Mouse (Mus musculus): ENCODE data around the gene Megf6. TPM values are rescaled to one million over a fixed set of nuclear protein-coding genes. Genes with fewer than 3 reads are reported as not detected.

Gene Megf6
- 7.1 and 7.2 TPM in 2 replicates for polyA plus RNA-seq (2015; fragmentation: Nextera tagmentation; extraction: Ambion mirVana)

GRCm38 (mm10) chr4:154170506-154171150, at the start of gene Megf6:
TSS of gene Megf6 (plus strand) at chr4:154170730.

GRCm38 (mm10) chr4:154140182-154140212, 30.5 kb upstream of the Megf6 start, which contains the start of gene Trp73:
TSS of gene Trp73 (minus strand) at chr4:154140208.

GRCm38 (mm10) chr4:154142211-154143040, 28.1 kb upstream of the Megf6 start, which contains the start of gene Wrap73:
TSS of gene Wrap73 (plus strand) at chr4:154142372.

GRCm38 (mm10) chr4:154160538-154161390, 9.8 kb upstream of the Megf6 start, which contains the start of gene Tprgl:
TSS of gene Tprgl (minus strand) at chr4:154160666.

GRCm38 (mm10) chr4:154301466-154301881, 130.9 kb downstream of the Megf6 start, which contains the start of gene Arhgef16:
TSS of gene Arhgef16 (minus strand) at chr4:154301676.

Other genes with a start within 250 kb of the Megf6 start
- 48.7 and 56.2 TPM in 2 replicates for gene A430005L14Rik, start 213.5 kb upstream of the Megf6 start, polyA plus RNA-seq (2015; fragmentation: Nextera tagmentation; extraction: Ambion mirVana)
- 10.0 and 10.5 TPM in 2 replicates for gene Dffb, start 195.6 kb upstream of the Megf6 start, polyA plus RNA-seq (2015; fragmentation: Nextera tagmentation; extraction: Ambion mirVana)
- gene Cep104, start 195.5 kb upstream of the Megf6 start, polyA plus RNA-seq (2015; fragmentation: Nextera tagmentation; extraction: Ambion mirVana) = 10.7 and 13.1 TPM in 2 replicates
- 20.9 and 25.1 TPM in 2 replicates for gene Lrrc47, start 159.0 kb upstream of the Megf6 start, polyA plus RNA-seq (2015; fragmentation: Nextera tagmentation; extraction: Ambion mirVana)
- 23.3 and 26.0 TPM in 2 replicates for gene Smim1, start 144.5 kb upstream of the Megf6 start, polyA plus RNA-seq (2015; fragmentation: Nextera tagmentation; extraction: Ambion mirVana)
- not detected in 2 replicates for gene Ccdc27, start 128.1 kb upstream of the Megf6 start, polyA plus RNA-seq (2015; fragmentation: Nextera tagmentation; extraction: Ambion mirVana)
- 0.14 and 0.18 TPM in 2 replicates for gene Trp73, start 30.5 kb upstream of the Megf6 start, polyA plus RNA-seq (2015; fragmentation: Nextera tagmentation; extraction: Ambion mirVana)
- 27.7 and 31.4 TPM in 2 replicates for gene Wrap73, start 28.4 kb upstream of the Megf6 start, polyA plus RNA-seq (2015; fragmentation: Nextera tagmentation; extraction: Ambion mirVana)
- gene Tprgl, start 10.1 kb upstream of the Megf6 start, polyA plus RNA-seq (2015; fragmentation: Nextera tagmentation; extraction: Ambion mirVana) = 241 and 247 TPM in 2 replicates
- gene Arhgef16, start 130.9 kb downstream of the Megf6 start, polyA plus RNA-seq (2015; fragmentation: Nextera tagmentation; extraction: Ambion mirVana) = 1.4 and 1.9 TPM in 2 replicates
- gene B230104I21Rik, start 165.4 kb downstream of the Megf6 start, polyA plus RNA-seq (2015; fragmentation: Nextera tagmentation; extraction: Ambion mirVana) = 0.18 and 0.28 TPM in 2 replicates

All from neural tube, postnatal 0 days (tissue).